In the genomic region with DNA sequence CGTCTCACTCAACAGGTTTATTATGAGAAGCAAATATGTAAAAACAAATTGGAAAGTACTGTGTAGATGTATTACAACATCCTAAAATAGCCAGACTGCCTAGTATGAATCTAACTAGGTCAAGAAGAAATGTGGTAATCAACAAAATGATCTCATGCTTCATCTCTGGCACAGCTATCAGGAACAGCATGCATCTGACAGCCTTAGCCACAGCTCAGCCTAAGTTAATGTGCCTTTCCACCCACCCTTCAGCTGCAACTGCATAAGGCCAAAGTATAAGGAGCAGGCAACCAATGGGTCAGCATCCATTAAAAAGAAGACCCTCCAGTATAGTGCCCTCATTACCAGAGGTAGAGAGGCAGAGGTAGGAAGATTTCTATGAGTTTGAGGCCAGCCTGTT, we compare ENCODE assay signal across 8 mouse cellular contexts. TPM values are rescaled to one million over a fixed set of nuclear protein-coding genes. Genes with fewer than 3 reads are reported as not detected.
DNase-seq lines count a peak whose midpoint lies in the region.

No protein-coding gene starts in this region.

- peak; percentile 45 to 83 for DNase-seq in adrenal gland, adult (ENCODE audit: inconsistent age in 2 of 2, low spot score in 1 of 2)
- no peak for DNase-seq in adrenal gland, postnatal 25 days
- peak; percentile 29 to 77 for DNase-seq in layer of hippocampus, adult 18-20 months (ENCODE audit: low spot score in 2 of 2)
- no peak for DNase-seq in layer of hippocampus, postnatal 10 days (ENCODE audit: low spot score in 2 of 2)
- peak; percentile 83 for DNase-seq in cerebellum, adult 9-10 months
- peak; percentile 53 for DNase-seq in lung, postnatal 10 days
- no peak for DNase-seq in urinary bladder, postnatal 25 days (ENCODE audit: low spot score)
- DNase-seq in ovary, postnatal 36 days (ENCODE audit: low spot score): no peak

RNA-seq across cellular contexts. Expression of a gene that starts 34.1 kb away (rescaled TPM):
- total RNA-seq in adrenal gland, postnatal 25 days (2021): 23.2 and 25.2 TPM in 2 replicates
- total RNA-seq in layer of hippocampus, adult 18-20 months (2021): 1 to 10 TPM; 3.9 to 4.1 TPM
- total RNA-seq in layer of hippocampus, postnatal 10 days (2021): 1 to 10 TPM; 2.1 to 2.2 TPM

Comparison
In these comparisons a context has a peak if more than half of its experiments do, and no peak if none do; other contexts are left out.
1. DNase-seq: peak in adrenal gland, adult (2 of 2), layer of hippocampus, adult 18-20 months (2 of 2), cerebellum, adult 9-10 months (single experiment) and lung, postnatal 10 days (single experiment); none in adrenal gland, postnatal 25 days (single experiment), layer of hippocampus, postnatal 10 days (0 of 2), urinary bladder, postnatal 25 days (single experiment) and ovary, postnatal 36 days (single experiment).